Mouse (Mus musculus) spleen, adult 2 months (tissue): ENCODE measurements around the gene Unc93b1.

ENCODE experiments used
- CTCF ChIP-seq: fragments of 200-500 bp; IDR thresholded peaks from 2 replicates; pipeline ENCODE4 v1.5.1; 2011; ENCODE audit warnings: mild to moderate bottlenecking, inconsistent platforms; ENCODE audit not compliant: insufficient read depth, insufficient read length, insufficient replicate concordance; ENCODE audit errors: extremely low read depth
- POLR2A ChIP-seq: fragments of 200-500 bp; IDR thresholded peaks from 2 replicates; pipeline ENCODE4 v1.6.1; 2011; ENCODE audit warnings: low read depth, low read length, inconsistent platforms

GRCm38 (mm10) chr19:3998335-3998734 lies 63.3 kb downstream of the Unc93b1 start:
- TF ChIP-seq CTCF (no peak), POLR2A (no peak)
